Mouse (Mus musculus): ENCODE measurements around the gene Dennd5b.
"Not testable (repeated sequence)": the region's sequence is repeated elsewhere in the genome, so short reads cannot be mapped to it uniquely, and the experiment has no call there.

Dennd5b gene

GRCm38 (mm10) chr6:149018431-149018830 is 83.0 kb downstream of the Dennd5b start:
- DNase-seq (ENCODE audit: extremely low spot score, low read depth, low spot score), result no peak

GRCm38 (mm10) chr6:149010766-149011301 is 90.6 kb downstream of the Dennd5b start:
- no peak for DNase-seq (ENCODE audit: extremely low spot score, low read depth, low spot score)

- DNase-seq (ENCODE audit: extremely low spot score, low read depth, low spot score), result no peak
Observed at GRCm38 (mm10) chr6:149005009-149005408, 96.5 kb downstream of the Dennd5b start.

- no peak for DNase-seq (ENCODE audit: extremely low spot score, low read depth, low spot score)
Observed at GRCm38 (mm10) chr6:148994327-148994999, 107.0 kb downstream of the Dennd5b start.

- DNase-seq (ENCODE audit: extremely low spot score, low read depth, low spot score), result no peak
Observed at GRCm38 (mm10) chr6:148993117-148994077, 108.1 kb downstream of the Dennd5b start.

- DNase-seq (ENCODE audit: extremely low spot score, low read depth, low spot score), result no peak
Observed at GRCm38 (mm10) chr6:148992373-148993116, 108.9 kb downstream of the Dennd5b start.

- no peak for DNase-seq (ENCODE audit: extremely low spot score, low read depth, low spot score)
Observed at GRCm38 (mm10) chr6:148991660-148992372, 109.7 kb downstream of the Dennd5b start.

- not testable (repeated sequence) for DNase-seq (ENCODE audit: extremely low spot score, low read depth, low spot score)
Observed at GRCm38 (mm10) chr6:148989792-148990491, 111.5 kb downstream of the Dennd5b start.

- DNase-seq (ENCODE audit: extremely low spot score, low read depth, low spot score), result no peak
Observed at GRCm38 (mm10) chr6:148986003-148986402, 115.5 kb downstream of the Dennd5b start.

- no peak for DNase-seq (ENCODE audit: extremely low spot score, low read depth, low spot score)
Observed at GRCm38 (mm10) chr6:148980495-148980894, 121.0 kb downstream of the Dennd5b start.

GRCm38 (mm10) chr6:148975096-148975495 is 126.4 kb downstream of the Dennd5b start:
- no peak for DNase-seq (ENCODE audit: extremely low spot score, low read depth, low spot score)

- no peak for DNase-seq (ENCODE audit: extremely low spot score, low read depth, low spot score)
Observed at GRCm38 (mm10) chr6:148972891-148973290, 128.6 kb downstream of the Dennd5b start.

- no peak for DNase-seq (ENCODE audit: extremely low spot score, low read depth, low spot score)
Observed at GRCm38 (mm10) chr6:148972059-148972848, 129.2 kb downstream of the Dennd5b start.

- DNase-seq (ENCODE audit: extremely low spot score, low read depth, low spot score), result no peak
Observed at GRCm38 (mm10) chr6:148971385-148971940, 130.0 kb downstream of the Dennd5b start.

- DNase-seq (ENCODE audit: extremely low spot score, low read depth, low spot score), result no peak
Observed at GRCm38 (mm10) chr6:148961285-148961684, 140.2 kb downstream of the Dennd5b start.

- DNase-seq (ENCODE audit: extremely low spot score, low read depth, low spot score), result no peak
Observed at GRCm38 (mm10) chr6:148959540-148960238, 141.8 kb downstream of the Dennd5b start.

GRCm38 (mm10) chr6:148958712-148959111 is 142.8 kb downstream of the Dennd5b start:
- no peak for DNase-seq (ENCODE audit: extremely low spot score, low read depth, low spot score)

- DNase-seq (ENCODE audit: extremely low spot score, low read depth, low spot score), result no peak
Observed at GRCm38 (mm10) chr6:148957046-148957445, 144.4 kb downstream of the Dennd5b start.

Data from hindlimb bud, embryonic 11.5 days (tissue).